Mouse (Mus musculus) embryonic stem cell, embryonic (primary cell): ENCODE measurements around the gene Apom.

Experiments
- CTCF ChIA-PET, 4 experiments: fragments of 300-600 bp in 2 of 4; fragments of 350-600 bp in 2 of 4; sonication (Branson Sonifier 250); formaldehyde crosslinking; loops; one replicate each; lab custom pipeline; 2022; ENCODE audit warnings: inconsistent platforms in 2 of 4; lab: Charles Lee
- POLR2A ChIA-PET, 4 experiments: fragments of 300-600 bp in 2 of 4; fragments of 350-600 bp in 2 of 4; sonication (Branson Sonifier 250); formaldehyde crosslinking; loops; one replicate each; lab custom pipeline; 2022; ENCODE audit warnings: antibody characterized with exemption in 4 of 4, inconsistent platforms in 1 of 4; lab: Charles Lee

The Apom gene

DNA sequence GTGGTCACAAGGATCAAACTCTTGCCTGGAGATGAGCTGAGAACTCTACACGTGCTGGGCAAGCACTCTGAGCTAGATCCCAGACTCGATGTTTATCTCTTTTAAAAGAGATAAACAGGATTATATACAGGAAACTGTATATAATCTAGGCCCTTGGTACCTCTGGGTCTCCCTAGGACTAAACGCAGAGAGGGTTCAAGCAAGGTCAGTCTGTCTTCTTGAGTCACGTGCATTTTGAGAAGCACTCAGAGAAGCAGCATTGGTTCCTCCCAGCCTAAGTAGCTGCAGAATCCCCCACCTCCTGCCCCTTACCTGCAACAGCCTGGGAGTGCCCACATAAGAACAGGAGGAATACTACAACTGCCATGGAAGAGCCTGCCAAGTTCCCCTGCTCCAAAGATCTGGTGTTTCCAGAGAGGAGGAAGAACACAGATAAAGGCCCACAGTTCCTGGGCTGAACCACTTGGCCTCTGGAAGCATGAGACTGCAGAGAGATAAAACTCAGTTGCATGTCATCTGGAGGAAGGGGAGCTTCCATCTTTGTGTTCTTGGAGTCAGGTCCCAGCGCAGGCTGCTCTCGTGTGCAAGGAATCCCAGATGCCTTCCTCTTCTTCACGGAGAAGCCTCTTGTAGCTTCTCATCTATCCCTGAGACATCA lies 46.5 kb downstream of the Apom start, which contains the start of gene Ly6g6f:
TSS of gene Ly6g6f (minus strand) at position 403 of the 658 bp plus-strand sequence.
- ChIA-PET CTCF (interaction anchor here in 2 of 4 experiments (0.6 to 4.7 kb wide), 4 partner anchors 12 to 682 kb away, joined by 3 to 28 read pairs (median 4); no protein-coding TSS in a partner anchor), POLR2A (interaction anchor here in 3 of 4 experiments (0.6 to 2.4 kb wide), 17 partner anchors 8 to 203 kb away, joined by 3 to 14 read pairs (median 3); partner anchors contain the start of genes Ly6g6e (in 2 of the 3), Ddx39b (in 1 of the 3), Gm20547 (in 1 of the 3) and Gpank1 (in 1 of the 3))

DNA sequence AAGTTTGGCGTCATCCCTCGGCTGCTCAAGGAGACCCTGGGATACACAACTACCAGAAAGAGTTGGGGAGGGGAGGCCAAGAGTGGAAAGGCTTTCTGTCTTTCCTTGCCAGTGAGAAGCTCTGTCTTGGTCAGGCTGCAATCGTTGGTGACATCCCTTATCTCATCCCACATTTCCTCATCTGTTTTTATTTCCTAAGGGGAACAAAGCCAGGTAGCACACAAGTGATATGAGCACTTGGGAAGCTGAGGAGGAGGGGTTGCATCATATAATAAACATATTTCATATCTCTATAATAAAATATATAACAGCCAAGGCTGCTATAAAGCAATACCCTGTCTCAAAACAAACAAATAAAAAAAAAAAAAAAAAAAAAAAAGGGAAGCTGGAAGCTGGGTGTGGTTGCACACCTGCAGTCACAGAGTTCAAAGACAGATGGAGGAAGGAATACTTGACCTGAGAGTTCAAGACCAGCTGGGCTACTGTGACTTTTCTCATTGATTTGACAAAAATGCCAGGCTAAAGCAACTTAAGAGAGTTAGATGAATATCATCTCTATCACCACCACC lies 47.8 kb downstream of the Apom start:
- CTCF ChIA-PET: interaction anchor here in 2 of 4 experiments (0.6 to 1.6 kb wide), 3 partner anchors 13 to 402 kb away, joined by 3 to 6 read pairs (median 3); no protein-coding TSS in a partner anchor
- POLR2A ChIA-PET: interaction anchor here in 3 of 4 experiments (0.7 to 2.1 kb wide), 7 partner anchors 10 to 170 kb away, joined by 3 to 5 read pairs (median 4); partner anchors contain the start of genes Ddx39b (in 1 of the 3) and Msh5 (in 1 of the 3)

DNA sequence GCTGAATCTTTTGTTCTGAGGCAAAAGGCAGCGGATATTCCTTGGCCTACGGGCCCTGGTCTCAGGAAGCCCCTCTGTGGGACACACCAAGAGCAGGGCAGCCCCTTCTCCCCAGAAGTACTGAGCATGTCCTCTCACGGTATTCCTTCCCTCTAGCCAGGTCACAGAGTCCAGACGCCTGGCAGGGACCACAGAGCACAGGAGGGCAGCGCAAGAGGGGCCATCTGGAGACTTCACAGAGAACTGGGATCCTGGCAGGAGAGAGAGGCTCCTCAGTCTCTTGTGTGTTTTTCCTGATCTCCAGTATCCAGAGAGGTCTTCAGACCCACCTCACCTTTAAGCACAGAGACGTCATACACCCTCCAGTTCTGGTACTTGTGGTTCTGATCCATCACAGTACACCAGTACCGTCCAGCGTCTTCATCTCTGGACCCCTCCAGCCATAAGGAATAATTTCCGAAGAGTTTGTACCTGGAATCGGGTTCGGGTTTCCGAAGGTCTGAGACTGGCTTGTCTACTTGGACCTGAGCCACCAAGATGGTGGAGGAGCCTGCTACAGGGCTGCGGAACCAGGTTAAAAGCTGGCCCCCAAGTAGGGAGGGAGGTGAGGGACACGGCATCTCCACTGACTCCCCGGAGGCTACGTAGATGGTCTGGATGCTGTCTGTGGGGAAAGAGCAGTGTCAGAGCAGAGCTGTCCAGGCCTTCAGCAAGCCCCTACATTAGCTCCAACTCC lies 48.8 kb downstream of the Apom start:
- POLR2A ChIA-PET: interaction anchor here in 3 of 4 experiments (0.7 to 1.5 kb wide), 5 partner anchors 11 to 158 kb away, joined by 3 to 4 read pairs (median 4); partner anchors contain the start of gene Ddx39b (in 1 of the 3)
- CTCF ChIA-PET: interaction anchor here in 2 of 4 experiments (0.5 to 1.6 kb wide), 4 partner anchors 14 to 810 kb away, joined by 3 to 6 read pairs (median 4); no protein-coding TSS in a partner anchor

DNA sequence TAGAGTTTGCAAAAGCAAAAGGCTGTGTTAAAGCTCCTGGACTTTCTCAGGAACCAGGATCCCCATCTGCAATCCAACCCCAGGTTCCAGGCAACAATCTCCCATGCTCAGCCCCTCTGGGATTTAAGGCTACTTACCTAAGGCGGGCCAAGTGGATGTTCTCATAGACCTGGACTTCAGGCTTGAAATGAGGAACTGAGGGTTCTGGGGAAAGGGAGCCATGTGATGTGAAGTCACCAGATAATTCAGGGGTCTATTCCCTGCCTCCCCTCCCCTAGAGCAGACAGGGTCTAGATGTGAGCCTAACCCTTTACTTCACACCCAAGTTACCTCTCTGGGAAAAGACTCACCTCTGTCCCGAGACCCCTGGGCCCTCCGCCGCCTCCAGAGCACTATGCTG lies 51.1 kb downstream of the Apom start:
- ChIA-PET POLR2A (interaction anchor here in 2 of 4 experiments (1.2 to 2.1 kb wide), 4 partner anchors 9 to 128 kb away, joined by 4 to 7 read pairs (median 5); partner anchors contain the start of gene Ddah2 (in 1 of the 2)), CTCF (interaction anchor here in 1 of 4 experiments (0.6 to 1.1 kb wide), 3 partner anchors 9 to 164 kb away, joined by 3 to 4 read pairs (median 3); no protein-coding TSS in a partner anchor)

DNA sequence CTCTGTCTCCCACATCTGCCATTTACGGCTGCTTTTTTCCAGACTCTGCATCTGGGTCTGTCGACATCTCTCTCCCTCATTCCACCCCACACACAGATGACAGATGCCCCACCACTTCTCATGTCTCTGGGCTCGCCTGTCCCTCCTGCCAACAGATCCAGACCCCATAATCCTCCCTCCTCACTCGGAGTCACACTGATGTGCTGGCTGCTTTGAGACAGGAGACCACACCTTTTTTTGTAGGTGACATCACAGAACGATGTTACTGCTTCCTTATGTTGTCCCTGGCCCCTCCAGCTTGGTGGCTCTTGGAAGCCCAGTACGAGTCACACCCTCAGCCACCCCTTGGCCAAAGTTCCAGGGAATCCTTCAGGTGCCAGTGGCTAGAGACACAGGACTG lies 51.6 kb downstream of the Apom start:
- POLR2A ChIA-PET: interaction anchor here in 3 of 4 experiments (0.8 to 2.5 kb wide), 7 partner anchors 9 to 128 kb away, joined by 3 to 10 read pairs (median 5); partner anchors contain the start of gene Ddah2 (in 2 of the 3)
- CTCF ChIA-PET: interaction anchor here in 3 of 4 experiments (0.6 to 1.9 kb wide), 6 partner anchors 8 to 174 kb away, joined by 3 to 6 read pairs (median 4); partner anchors contain the start of genes Abhd16a (in 1 of the 3) and Ddah2 (in 1 of the 3)

DNA sequence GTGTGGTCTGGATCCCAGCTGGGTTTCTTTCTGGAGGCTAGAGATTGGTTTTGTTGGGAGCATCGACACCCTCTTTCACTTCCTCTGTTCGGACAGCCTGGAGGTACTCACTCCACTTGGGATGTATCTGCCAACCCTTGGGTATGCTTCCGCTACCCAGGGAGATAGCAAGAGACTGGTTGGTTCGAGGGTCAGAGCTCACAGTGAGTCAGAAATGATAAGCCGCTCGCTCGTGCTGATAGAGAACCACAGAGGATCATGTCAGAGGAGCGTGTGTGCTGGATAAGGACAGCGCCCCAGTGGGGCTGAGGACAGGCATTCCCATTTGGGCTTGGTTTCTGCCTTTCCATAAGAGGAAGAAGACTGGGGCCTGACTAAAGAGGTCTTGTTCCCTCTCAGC lies 52.1 kb downstream of the Apom start:
- ChIA-PET POLR2A (interaction anchor here in 3 of 4 experiments (0.6 to 2.5 kb wide), 12 partner anchors 8 to 199 kb away, joined by 3 to 10 read pairs (median 4); partner anchors contain the start of gene Ddah2 (in 2 of the 3)), CTCF (interaction anchor here (0.6 to 1.9 kb wide), 6 partner anchors 9 to 274 kb away, joined by 3 to 6 read pairs (median 6); partner anchors contain the start of genes Abhd16a (in 1 of the 4), Ddah2 (in 1 of the 4) and Msh5 (in 1 of the 4))
